8 mouse cellular contexts compared by ENCODE assay signal in genomic region chr5:135404623-135405022, GRCm38 (mm10). TPM values are rescaled to one million over a fixed set of nuclear protein-coding genes. Genes with fewer than 3 reads are reported as not detected.
DNase-seq lines count a peak whose midpoint lies in the region; ATAC-seq and TF ChIP-seq lines count a peak whose summit lies in the region.
"Had no signal": no experiment of that assay in that cellular context is flagged by ENCODE, and none has a peak within 500 bp of the region (broad histone marks: within the 10 kb centered on the region; RNA-seq: fewer than 3 reads in every experiment).

No protein-coding gene starts in this region.

- peak overlapping the region; percentile 37 for H3K4me2 ChIP-seq in hindbrain, embryonic 14.5 days (replicated peaks)
- H3K4me2 ChIP-seq: lung, embryonic 15.5 days had no signal

- ATAC-seq in hindbrain, embryonic 14.5 days (ENCODE audit: low FRiP score): peak; percentile 83

- no peaks in the 10 kb centered on the region for H3K9me3 ChIP-seq in ES-E14 (ENCODE audit: control insufficient read depth, insufficient read depth, low read depth, low read length)
- no peaks in the 10 kb centered on the region for H3K9me3 ChIP-seq in hindbrain, embryonic 14.5 days (ENCODE audit: control insufficient read depth, low read length)
- H3K9me3 ChIP-seq in limb, embryonic 10.5 days (replicated peaks): no peaks in the 10 kb centered on the region
- H3K9me3 ChIP-seq: lung, embryonic 15.5 days had no signal

- 31% methylated on average over 20 of the region's 20 CpGs for WGBS in hindbrain, embryonic 14.5 days
- 35% methylated on average over 20 of the region's 20 CpGs for WGBS in limb, embryonic 10.5 days

- no peak for TF ChIP-seq CTCF in cortical plate, adult 2 months (IDR thresholded peaks at IDR 0.05; ENCODE audit: extremely low read depth, insufficient read depth, low read length)

- no peak overlapping the region for H3K27ac ChIP-seq in ES-E14 (ENCODE audit: insufficient read depth, low read depth, low read length, poor library complexity, severe bottlenecking)
- H3K27ac ChIP-seq in cortical plate, adult 2 months (ENCODE audit: insufficient read depth, low read length): no peak overlapping the region
- H3K27ac ChIP-seq in hindbrain, embryonic 14.5 days: no peak overlapping the region
- no peak overlapping the region for H3K27ac ChIP-seq in limb, embryonic 10.5 days
- H3K27ac ChIP-seq: lung, embryonic 15.5 days had no signal

- peak overlapping the region; percentile 60; the same call in 1 of the 2 replicates for H3K9ac ChIP-seq in ES-E14 (ENCODE audit: insufficient read depth, low read depth, low read length, poor library complexity, severe bottlenecking)
- no peak overlapping the region for H3K9ac ChIP-seq in hindbrain, embryonic 14.5 days
- H3K9ac ChIP-seq: lung, embryonic 15.5 days had no signal

- no peaks in the 10 kb centered on the region for H3K27me3 ChIP-seq in hindbrain, embryonic 14.5 days (ENCODE audit: control insufficient read depth, insufficient read depth, low read length)
- H3K27me3 ChIP-seq in limb, embryonic 10.5 days (ENCODE audit: low read depth, poor library complexity, severe bottlenecking): no peaks in the 10 kb centered on the region
- H3K27me3 ChIP-seq: lung, embryonic 15.5 days had no signal

- no peaks in the 10 kb centered on the region for H3K36me3 ChIP-seq in ES-E14 (ENCODE audit: control insufficient read depth, insufficient read depth, low read length, poor library complexity, severe bottlenecking)
- peaks cover 4% of the 10 kb centered on the region for H3K36me3 ChIP-seq in hindbrain, embryonic 14.5 days (replicated peaks; ENCODE audit: control insufficient read depth, insufficient read depth)
- H3K36me3 ChIP-seq in limb, embryonic 10.5 days: peaks cover 7% of the 10 kb centered on the region

- H3K4me3 ChIP-seq in ES-E14 (ENCODE audit: insufficient read depth in 1 of 2, low read depth in 1 of 2, low read length in 2 of 2, poor library complexity in 1 of 2, severe bottlenecking in 1 of 2): 0 out of 4 replicates have a peak overlapping the region, but pooled peaks of 1 of the 2 experiments have one; percentile 5
- H3K4me3 ChIP-seq in cortical plate, adult 2 months (ENCODE audit: insufficient read depth, low read length): no peak overlapping the region
- H3K4me3 ChIP-seq in hindbrain, embryonic 14.5 days (replicated peaks; ENCODE audit: low read length): no peak overlapping the region
- no peak overlapping the region for H3K4me3 ChIP-seq in limb, embryonic 10.5 days
- H3K4me3 ChIP-seq: lung, embryonic 15.5 days had no signal

- TF ChIP-seq POLR2A in cortical plate, adult 2 months (IDR thresholded peaks at IDR 0.05; ENCODE audit: extremely low read depth, insufficient read depth, low read length): peak; percentile 41; the same call in 1 of the 2 replicates

- peak; percentile 69 for DNase-seq in ES-E14 (ENCODE audit: low read depth, low spot score)
- DNase-seq in hindbrain, embryonic 14.5 days (ENCODE audit: low spot score): peak; percentile 71
- peak; percentile 56 for DNase-seq in limb, embryonic 10.5 days (ENCODE audit: low spot score)
- peak; percentile 68 to 78 for DNase-seq in right cerebral cortex, adult 2 months (ENCODE audit: low spot score in 2 of 2)
- no peak for DNase-seq in gastrocnemius, postnatal 4 days (ENCODE audit: low spot score in 2 of 2)
- DNase-seq in ovary, adult 18-20 months (ENCODE audit: low spot score): no peak

- no peaks in the 10 kb centered on the region for H3K4me1 ChIP-seq in ES-E14 (ENCODE audit: control insufficient read depth in 2 of 2, insufficient read depth in 2 of 2, low read length in 2 of 2, poor library complexity in 1 of 2)
- no peaks in the 10 kb centered on the region for H3K4me1 ChIP-seq in cortical plate, adult 2 months (ENCODE audit: control insufficient read depth, insufficient read depth, low read length)
- no peaks in the 10 kb centered on the region for H3K4me1 ChIP-seq in hindbrain, embryonic 14.5 days (replicated peaks; ENCODE audit: control insufficient read depth, insufficient read depth, low read length)
- H3K4me1 ChIP-seq in limb, embryonic 10.5 days: peaks cover 6% of the 10 kb centered on the region; the same call in 1 of the 2 replicates
- H3K4me1 ChIP-seq: lung, embryonic 15.5 days had no signal

- in situ Hi-C loops in ES-E14 (cut with MboI; ENCODE audit: low sequenced_read_pairs in 2 of 2, unreplicated experiment in 2 of 2): loop anchor here (10.0 to 25.0 kb wide), 3 partner anchors 208 to 360 kb away; no protein-coding TSS in a partner anchor

TF ChIP-seq in ES-E14, 5 proteins besides CTCF, POLR2A, EP300 and RAD21:
- TF ChIP-seq ZC3H11A (IDR thresholded peaks at IDR 0.05; ENCODE audit: borderline replicate concordance, low read depth, low read length) (no peak), ZNF384 (IDR thresholded peaks at IDR 0.05; ENCODE audit: low read depth, low read length) (no peak), CHD2 (IDR thresholded peaks at IDR 0.05; ENCODE audit: low read depth, low read length) (no peak), MAFK (IDR thresholded peaks at IDR 0.05; ENCODE audit: insufficient read depth, low read depth, low read length) (no peak), HCFC1 (IDR thresholded peaks at IDR 0.05; ENCODE audit: borderline replicate concordance, insufficient read depth, low read length) (no peak)
TF ChIP-seq in ES-E14: peak in this region for 0.

RNA-seq across cellular contexts. Expression of gene Pom121, which starts 10.3 kb away (rescaled TPM):
- 36.4 and 39.1 TPM in 2 replicates for total RNA-seq in ES-E14 (2012; rRNA removed)
- 26.6 and 26.9 TPM in 2 replicates for polyA plus RNA-seq in cortical plate, adult 2 months (2012; rRNA removed)
- 12.4 and 12.7 TPM in 2 replicates for polyA plus RNA-seq in hindbrain, embryonic 14.5 days (2014; fragmentation: Nextera tagmentation; extraction: Ambion mirVana)
- polyA plus RNA-seq in limb, embryonic 10.5 days (2016; fragmentation: Nextera tagmentation; extraction: Ambion mirVana): 23.0 and 23.4 TPM in 2 replicates
- 10 to 100 TPM; 22.1 to 23.6 TPM for total RNA-seq in gastrocnemius, postnatal 4 days (2021)

RNA-seq across cellular contexts. Expression of gene Nsun5, which starts 34.9 kb away (rescaled TPM):
- 40.2 and 54.5 TPM in 2 replicates for total RNA-seq in ES-E14 (2012; rRNA removed)
- 33.6 and 34.4 TPM in 2 replicates for polyA plus RNA-seq in cortical plate, adult 2 months (2012; rRNA removed)
- 21.1 and 21.9 TPM in 2 replicates for polyA plus RNA-seq in hindbrain, embryonic 14.5 days (2014; fragmentation: Nextera tagmentation; extraction: Ambion mirVana)
- polyA plus RNA-seq in limb, embryonic 10.5 days (2016; fragmentation: Nextera tagmentation; extraction: Ambion mirVana): 53.2 and 58.5 TPM in 2 replicates
- total RNA-seq in gastrocnemius, postnatal 4 days (2021): 10 to 100 TPM; 12.4 to 14.2 TPM

RNA-seq across cellular contexts. Expression of gene Trim50, which starts 51.5 kb away (rescaled TPM):
- 0.11 TPM in 1 of 2 replicates, not detected in the other for total RNA-seq in ES-E14 (2012; rRNA removed)
- not detected in 2 replicates for polyA plus RNA-seq in cortical plate, adult 2 months (2012; rRNA removed)
- polyA plus RNA-seq in hindbrain, embryonic 14.5 days (2014; fragmentation: Nextera tagmentation; extraction: Ambion mirVana): not detected in 2 replicates
- polyA plus RNA-seq in limb, embryonic 10.5 days (2016; fragmentation: Nextera tagmentation; extraction: Ambion mirVana): not detected in 2 replicates
- total RNA-seq in gastrocnemius, postnatal 4 days (2021): not detected
- polyA plus RNA-seq: lung, embryonic 15.5 days had no signal

RNA-seq across cellular contexts. Expression of gene Fkbp6, which starts 54.8 kb away (rescaled TPM):
- 6.4 and 20.1 TPM in 2 replicates for total RNA-seq in ES-E14 (2012; rRNA removed)
- 0.11 and 0.13 TPM in 2 replicates for polyA plus RNA-seq in cortical plate, adult 2 months (2012; rRNA removed)
- polyA plus RNA-seq in hindbrain, embryonic 14.5 days (2014; fragmentation: Nextera tagmentation; extraction: Ambion mirVana): 0.24 TPM in 1 of 2 replicates, not detected in the other
- polyA plus RNA-seq in limb, embryonic 10.5 days (2016; fragmentation: Nextera tagmentation; extraction: Ambion mirVana): not detected in 2 replicates
- total RNA-seq in gastrocnemius, postnatal 4 days (2021): under 1 TPM; 0.32 to 0.36 TPM
- polyA plus RNA-seq: lung, embryonic 15.5 days had no signal

Comparison
In these comparisons a context has a peak if more than half of its experiments do, and no peak if none do; other contexts are left out.
1. DNase-seq: peak in ES-E14 (single experiment), hindbrain, embryonic 14.5 days (single experiment), limb, embryonic 10.5 days (single experiment) and right cerebral cortex, adult 2 months (2 of 2); none in gastrocnemius, postnatal 4 days (0 of 2) and ovary, adult 18-20 months (single experiment).